Mouse (Mus musculus): ENCODE measurements at regions not wholly inside any gene's neighbourhood (a gene's known extent, or its start where the extent isn't known, plus 50 kb on each side); places are given as distances from the start of the nearest gene placed in this dataset.

DNA sequence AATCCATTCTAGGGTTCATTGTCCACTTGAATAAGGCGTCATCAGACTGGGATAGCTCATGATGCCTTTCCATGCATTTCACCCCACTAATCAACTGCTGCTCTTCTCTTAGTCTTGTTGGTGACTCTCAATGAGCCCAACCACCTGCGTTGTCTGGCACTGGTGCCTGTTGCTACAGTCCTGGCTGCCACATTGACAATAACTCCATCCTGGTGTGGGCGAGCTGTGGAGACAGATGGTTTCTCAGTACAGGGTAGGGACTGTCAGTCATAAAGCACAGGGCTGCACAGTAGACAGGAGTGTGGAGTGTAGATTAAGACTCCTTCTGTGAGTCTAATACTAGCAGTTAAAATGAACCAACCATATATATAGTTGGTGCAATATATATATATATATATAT, 469.4 kb upstream of the Nr3c2 start:
- no peaks in the 10 kb centered on the region for H3K27me3 ChIP-seq (replicated peaks)
- H3K4me3 ChIP-seq, result no peak overlapping the region
- no peaks in the 10 kb centered on the region for H3K9me3 ChIP-seq
- H3K36me3 ChIP-seq, result no peaks in the 10 kb centered on the region
- no peak overlapping the region for H3K9ac ChIP-seq
- no peak overlapping the region for H3K27ac ChIP-seq
- 84% methylated on average over 3 of the region's 3 CpGs for WGBS
- H3K4me1 ChIP-seq, result no peaks in the 10 kb centered on the region
- H3K4me2 ChIP-seq (replicated peaks), result no peak overlapping the region
- no peak for ATAC-seq (ENCODE audit: low FRiP score, low read depth)

GRCm38 (mm10) chr8:76432813-76433212, 466.4 kb upstream of the Nr3c2 start:
- no peak overlapping the region for H3K4me3 ChIP-seq
- H3K36me3 ChIP-seq, result no peaks in the 10 kb centered on the region
- no peak overlapping the region for H3K27ac ChIP-seq
- no peak overlapping the region for H3K4me2 ChIP-seq (replicated peaks)
- H3K9me3 ChIP-seq, result no peaks in the 10 kb centered on the region
- H3K9ac ChIP-seq, result no peak overlapping the region
- no peaks in the 10 kb centered on the region for H3K4me1 ChIP-seq
- ATAC-seq (ENCODE audit: low FRiP score, low read depth), result no peak
- H3K27me3 ChIP-seq (replicated peaks), result no peaks in the 10 kb centered on the region

- Histone ChIP-seq H3K9ac (no peak overlapping the region), H3K9me3 (no peaks in the 10 kb centered on the region), H3K4me1 (no peaks in the 10 kb centered on the region), H3K4me3 (no peak overlapping the region), H3K27me3 (replicated peaks) (no peaks in the 10 kb centered on the region), H3K27ac (no peak overlapping the region), H3K36me3 (no peaks in the 10 kb centered on the region), H3K4me2 (replicated peaks) (no peak overlapping the region)
- ATAC-seq (ENCODE audit: low FRiP score, low read depth), result no peak
- 91% methylated on average over 3 of the region's 3 CpGs for WGBS
Observed at GRCm38 (mm10) chr8:76437951-76438350, 461.3 kb upstream of the Nr3c2 start.

DNA sequence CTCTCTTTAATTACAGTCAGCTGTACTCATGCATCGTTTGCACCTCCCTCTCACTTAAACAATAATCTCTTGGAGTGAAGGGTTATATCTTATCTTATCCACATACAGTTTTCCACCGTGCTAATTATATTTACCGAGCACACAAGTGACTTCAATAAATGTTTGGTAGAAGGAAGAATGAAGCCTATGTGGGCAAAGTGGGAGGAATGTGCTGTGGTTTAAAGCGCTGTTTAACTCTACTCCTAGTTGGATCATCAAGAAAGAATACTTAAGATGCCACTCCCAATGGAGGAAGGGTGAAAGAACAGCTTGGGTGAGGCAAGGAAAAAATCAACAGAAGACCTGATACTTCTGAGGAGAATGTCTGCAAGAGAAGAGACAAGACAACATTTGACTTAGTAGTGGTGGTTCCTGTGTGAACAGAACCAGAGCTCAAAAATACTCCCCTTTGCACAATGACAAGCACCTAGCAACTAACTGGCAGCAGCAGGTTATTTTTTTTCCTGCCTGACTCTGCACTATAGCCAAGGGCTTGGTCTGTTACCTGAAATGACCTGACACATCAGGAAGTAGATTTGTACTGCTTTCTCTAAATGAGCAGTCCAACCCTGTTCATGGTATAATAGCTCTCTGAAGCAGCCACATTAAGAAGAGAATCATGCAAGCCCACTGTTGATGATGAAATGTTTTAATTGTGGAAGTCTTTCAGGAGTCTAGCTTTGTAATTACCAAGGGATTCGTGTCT, 424.6 kb upstream of the Nr3c2 start:
- WGBS, result 84% methylated on average over 5 of the region's 5 CpGs
- H3K36me3 ChIP-seq, result no peaks in the 10 kb centered on the region
- no peak overlapping the region for H3K9ac ChIP-seq
- no peak for ATAC-seq (ENCODE audit: low FRiP score, low read depth)
- H3K27me3 ChIP-seq (replicated peaks), result no peaks in the 10 kb centered on the region
- H3K4me2 ChIP-seq (replicated peaks), result no peak overlapping the region
- no peaks in the 10 kb centered on the region for H3K4me1 ChIP-seq
- H3K9me3 ChIP-seq, result no peaks in the 10 kb centered on the region
- H3K27ac ChIP-seq, result no peak overlapping the region
- no peak overlapping the region for H3K4me3 ChIP-seq

DNA sequence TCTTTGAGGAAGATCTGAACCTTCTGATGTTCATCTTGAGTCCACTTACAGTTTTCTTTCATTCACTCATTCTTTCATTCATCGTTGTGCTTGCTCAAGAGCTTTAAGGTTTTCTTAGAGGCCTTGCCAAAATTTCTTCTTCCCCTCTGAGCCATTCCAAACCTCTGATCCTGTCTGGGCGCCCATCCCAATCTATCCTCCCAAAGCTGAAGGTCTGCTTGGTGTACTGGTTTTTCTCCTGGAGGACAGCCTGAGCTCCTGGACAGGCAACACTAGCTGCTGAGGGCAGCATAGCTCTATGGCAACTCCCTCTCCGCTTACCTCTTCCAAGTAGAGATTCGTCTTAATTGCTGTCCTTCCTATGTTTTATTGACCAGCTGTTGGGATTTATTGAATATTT, 420.3 kb upstream of the Nr3c2 start:
- Histone ChIP-seq H3K36me3 (no peaks in the 10 kb centered on the region), H3K27me3 (replicated peaks) (no peaks in the 10 kb centered on the region), H3K27ac (no peak overlapping the region), H3K9ac (no peak overlapping the region), H3K9me3 (no peaks in the 10 kb centered on the region), H3K4me3 (no peak overlapping the region), H3K4me2 (replicated peaks) (no peak overlapping the region), H3K4me1 (no peaks in the 10 kb centered on the region)
- 88% methylated on average over 4 of the region's 4 CpGs for WGBS
- ATAC-seq (ENCODE audit: low FRiP score, low read depth), result no peak

GRCm38 (mm10) chr8:76503621-76504020, 395.6 kb upstream of the Nr3c2 start:
- no peak for ATAC-seq (ENCODE audit: low FRiP score, low read depth)
- Histone ChIP-seq H3K36me3 (no peaks in the 10 kb centered on the region), H3K4me1 (no peaks in the 10 kb centered on the region), H3K9ac (no peak overlapping the region), H3K27me3 (replicated peaks) (no peaks in the 10 kb centered on the region), H3K4me2 (replicated peaks) (no peak overlapping the region), H3K4me3 (no peak overlapping the region), H3K27ac (no peak overlapping the region), H3K9me3 (no peaks in the 10 kb centered on the region)
- WGBS, result 91% methylated on average over 1 of the region's 1 CpGs

- Histone ChIP-seq H3K4me1 (no peaks in the 10 kb centered on the region), H3K36me3 (no peaks in the 10 kb centered on the region), H3K9me3 (no peaks in the 10 kb centered on the region), H3K27ac (no peak overlapping the region), H3K9ac (no peak overlapping the region), H3K4me3 (no peak overlapping the region), H3K27me3 (replicated peaks) (no peaks in the 10 kb centered on the region), H3K4me2 (replicated peaks) (no peak overlapping the region)
- 86% methylated on average over 3 of the region's 3 CpGs for WGBS
- no peak for ATAC-seq (ENCODE audit: low FRiP score, low read depth)
Observed at GRCm38 (mm10) chr8:76507247-76507646, 392.0 kb upstream of the Nr3c2 start.

GRCm38 (mm10) chr8:76509201-76509600, 390.0 kb upstream of the Nr3c2 start:
- no peak overlapping the region for H3K4me3 ChIP-seq
- no peak overlapping the region for H3K27ac ChIP-seq
- H3K4me2 ChIP-seq (replicated peaks), result no peak overlapping the region
- H3K9me3 ChIP-seq, result no peaks in the 10 kb centered on the region
- H3K9ac ChIP-seq, result no peak overlapping the region
- no peak for ATAC-seq (ENCODE audit: low FRiP score, low read depth)
- no peaks in the 10 kb centered on the region for H3K4me1 ChIP-seq
- no peaks in the 10 kb centered on the region for H3K36me3 ChIP-seq
- H3K27me3 ChIP-seq (replicated peaks), result no peaks in the 10 kb centered on the region

GRCm38 (mm10) chr8:76514132-76514531, 385.1 kb upstream of the Nr3c2 start:
- Histone ChIP-seq H3K36me3 (no peaks in the 10 kb centered on the region), H3K27me3 (replicated peaks) (no peaks in the 10 kb centered on the region), H3K9ac (no peak overlapping the region), H3K4me3 (no peak overlapping the region), H3K4me1 (no peaks in the 10 kb centered on the region), H3K9me3 (no peaks in the 10 kb centered on the region), H3K4me2 (replicated peaks) (no peak overlapping the region), H3K27ac (no peak overlapping the region)
- WGBS, result 87% methylated on average over 1 of the region's 1 CpGs
- ATAC-seq (ENCODE audit: low FRiP score, low read depth), result no peak

DNA sequence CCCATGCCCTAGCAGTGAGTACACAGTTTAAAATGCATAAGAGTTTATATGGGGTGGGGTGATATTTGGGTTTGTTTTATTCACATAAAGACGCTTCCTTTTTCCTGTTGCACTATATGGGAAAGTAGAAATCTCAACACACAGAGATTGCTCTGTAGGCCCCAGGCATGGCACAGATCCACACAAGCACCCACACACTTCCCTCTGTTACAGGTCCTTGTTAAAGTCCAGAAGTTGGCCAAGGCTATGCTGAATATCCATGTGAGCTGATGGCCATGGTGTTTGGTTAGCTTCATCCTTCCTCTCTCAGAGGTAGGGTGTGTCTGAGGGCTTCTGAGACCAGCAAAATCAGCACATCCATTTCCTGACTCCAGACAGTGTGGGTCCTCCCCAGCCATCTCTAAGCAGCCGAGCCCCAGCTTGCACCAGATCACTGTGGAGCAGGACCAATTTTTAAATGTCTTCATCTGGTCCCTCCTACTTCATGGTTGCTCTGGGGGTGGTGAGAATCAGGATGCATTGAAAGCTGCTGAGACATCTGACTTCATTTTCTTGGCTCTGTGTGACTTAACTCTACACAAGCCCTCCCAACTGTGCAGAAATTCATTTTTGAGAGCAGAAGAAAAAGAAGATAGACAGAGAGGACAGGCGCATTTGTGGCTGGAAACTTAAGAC, 360.3 kb upstream of the Nr3c2 start:
- Histone ChIP-seq H3K9ac (no peak overlapping the region), H3K4me1 (no peaks in the 10 kb centered on the region), H3K36me3 (no peaks in the 10 kb centered on the region), H3K4me3 (no peak overlapping the region), H3K9me3 (no peaks in the 10 kb centered on the region), H3K4me2 (replicated peaks) (no peak overlapping the region), H3K27me3 (replicated peaks) (no peaks in the 10 kb centered on the region), H3K27ac (no peak overlapping the region)
- ATAC-seq (ENCODE audit: low FRiP score, low read depth), result no peak
- 88% methylated on average over 3 of the region's 3 CpGs for WGBS

- no peaks in the 10 kb centered on the region for H3K27me3 ChIP-seq (replicated peaks)
- no peaks in the 10 kb centered on the region for H3K9me3 ChIP-seq
- H3K4me2 ChIP-seq (replicated peaks), result no peak overlapping the region
- no peak for ATAC-seq (ENCODE audit: low FRiP score, low read depth)
- no peak overlapping the region for H3K27ac ChIP-seq
- H3K4me3 ChIP-seq, result no peak overlapping the region
- 92% methylated on average over 4 of the region's 4 CpGs for WGBS
- no peaks in the 10 kb centered on the region for H3K4me1 ChIP-seq
- no peaks in the 10 kb centered on the region for H3K36me3 ChIP-seq
- no peak overlapping the region for H3K9ac ChIP-seq
Observed at GRCm38 (mm10) chr8:76539638-76540037, 359.6 kb upstream of the Nr3c2 start.

DNA sequence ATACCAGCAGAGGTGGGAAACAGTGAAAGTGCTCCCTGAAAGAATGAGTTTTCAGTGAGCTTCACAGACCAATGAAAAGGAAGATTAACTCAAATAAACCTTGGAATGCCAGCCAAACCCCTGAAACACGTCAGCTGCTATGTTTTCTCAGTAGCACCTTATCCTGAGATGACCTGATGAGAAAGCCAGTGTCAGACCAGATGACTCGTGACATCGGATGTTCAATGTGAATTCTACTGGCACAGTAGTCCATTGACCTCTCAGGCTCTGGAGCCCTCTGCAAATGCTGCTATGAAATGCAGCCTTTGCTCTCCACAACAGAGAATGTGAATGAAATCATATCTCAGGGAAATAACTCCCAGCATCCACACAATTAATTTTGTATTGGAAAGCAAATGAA, 358.6 kb upstream of the Nr3c2 start:
- no peaks in the 10 kb centered on the region for H3K4me1 ChIP-seq
- H3K27ac ChIP-seq, result no peak overlapping the region
- no peak overlapping the region for H3K4me3 ChIP-seq
- no peak overlapping the region for H3K9ac ChIP-seq
- 74% methylated on average over 3 of the region's 3 CpGs for WGBS
- no peak overlapping the region for H3K4me2 ChIP-seq (replicated peaks)
- no peaks in the 10 kb centered on the region for H3K36me3 ChIP-seq
- H3K27me3 ChIP-seq (replicated peaks), result no peaks in the 10 kb centered on the region
- no peak for ATAC-seq (ENCODE audit: low FRiP score, low read depth)
- no peaks in the 10 kb centered on the region for H3K9me3 ChIP-seq

- Histone ChIP-seq H3K27me3 (replicated peaks) (no peaks in the 10 kb centered on the region), H3K4me2 (replicated peaks) (no peak overlapping the region), H3K4me3 (no peak overlapping the region), H3K27ac (no peak overlapping the region), H3K4me1 (no peaks in the 10 kb centered on the region), H3K9ac (no peak overlapping the region), H3K36me3 (no peaks in the 10 kb centered on the region), H3K9me3 (no peaks in the 10 kb centered on the region)
- no peak for ATAC-seq (ENCODE audit: low FRiP score, low read depth)
- WGBS, result 91% methylated on average over 2 of the region's 2 CpGs
Observed at GRCm38 (mm10) chr8:76551681-76552080, 347.6 kb upstream of the Nr3c2 start.

Data from neural tube, embryonic 12.5 days (tissue).